ENCODE assay signal across 8 mouse cellular contexts in the genomic region with DNA sequence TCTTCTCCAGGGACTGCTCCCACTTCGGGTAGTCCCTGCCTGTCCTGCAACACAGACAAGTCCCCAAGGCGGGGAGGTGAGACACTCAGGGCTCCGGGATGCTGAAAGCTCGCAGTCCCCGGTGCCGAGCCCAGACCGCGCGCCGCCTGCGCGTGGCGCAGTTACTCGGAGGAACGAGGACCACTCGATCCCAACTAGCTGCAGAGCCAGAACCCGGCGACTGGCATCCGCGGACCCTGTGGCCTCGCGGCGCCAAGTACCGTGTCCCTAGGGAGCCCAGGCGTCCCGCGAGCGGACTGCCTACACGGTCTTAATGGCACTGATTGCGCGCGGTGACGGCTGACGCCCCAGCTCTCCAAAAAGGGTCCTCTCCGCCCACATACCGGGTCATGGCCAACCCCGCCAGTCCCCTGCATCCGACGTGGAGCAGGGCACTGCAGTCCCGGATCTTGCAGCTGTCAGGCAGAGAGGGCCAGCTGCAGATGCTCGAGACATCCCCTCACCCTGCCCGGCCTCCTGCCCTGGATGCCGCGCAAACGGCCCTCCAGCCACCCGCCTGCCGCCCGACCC. TPM values are rescaled to one million over a fixed set of nuclear protein-coding genes. Genes with fewer than 3 reads are reported as not detected.
A peak's percentile ranks its signal among the peaks of the same experiment; 100 is the strongest.
DNase-seq lines count a peak whose midpoint lies in the region; ATAC-seq and TF ChIP-seq lines count a peak whose summit lies in the region.

No protein-coding gene starts in this region.

- H3K27me3 ChIP-seq in embryonic facial prominence, embryonic 15.5 days = no peaks in the 10 kb centered on the region
- H3K27me3 ChIP-seq in heart, embryonic 11.5 days (ENCODE audit: control insufficient read depth, insufficient read depth, low read length) = no peaks in the 10 kb centered on the region
- H3K27me3 ChIP-seq in liver, embryonic 14.5 days (ENCODE audit: control insufficient read depth, insufficient read depth, low read length) = peaks cover 42% of the 10 kb centered on the region
- no peaks in the 10 kb centered on the region; the same call in 1 of the 2 replicates for H3K27me3 ChIP-seq in neural tube, embryonic 12.5 days (replicated peaks)

- peak overlapping the region; percentile 80 for H3K4me3 ChIP-seq in embryonic facial prominence, embryonic 15.5 days (replicated peaks)
- peak overlapping the region; percentile 70 for H3K4me3 ChIP-seq in heart, embryonic 11.5 days (ENCODE audit: low read depth, low read length)
- peak overlapping the region; percentile 31 to 37; a peak in 3 of 4 replicates for H3K4me3 ChIP-seq in liver, embryonic 14.5 days (ENCODE audit: insufficient read depth in 1 of 2, low read depth in 2 of 2, low read length in 2 of 2)
- H3K4me3 ChIP-seq in neural tube, embryonic 12.5 days = peak overlapping the region; percentile 65

- H3K9me3 ChIP-seq in embryonic facial prominence, embryonic 15.5 days (replicated peaks) = no peaks in the 10 kb centered on the region
- peaks cover 4% of the 10 kb centered on the region; the same call in 1 of the 2 replicates for H3K9me3 ChIP-seq in heart, embryonic 11.5 days (replicated peaks; ENCODE audit: control insufficient read depth, low read length)
- no peaks in the 10 kb centered on the region for H3K9me3 ChIP-seq in liver, embryonic 14.5 days (ENCODE audit: control insufficient read depth, low read length)
- H3K9me3 ChIP-seq in neural tube, embryonic 12.5 days = no peaks in the 10 kb centered on the region

- peaks cover 2% of the 10 kb centered on the region; the same call in 1 of the 2 replicates for H3K36me3 ChIP-seq in embryonic facial prominence, embryonic 15.5 days
- H3K36me3 ChIP-seq in heart, embryonic 11.5 days (ENCODE audit: control insufficient read depth, insufficient read depth, low read length) = peaks cover 4% of the 10 kb centered on the region; the same call in 1 of the 2 replicates
- no peaks in the 10 kb centered on the region for H3K36me3 ChIP-seq in liver, embryonic 14.5 days (replicated peaks; ENCODE audit: control insufficient read depth, insufficient read depth, low read depth)
- H3K36me3 ChIP-seq in neural tube, embryonic 12.5 days = no peaks in the 10 kb centered on the region

- ATAC-seq in embryonic facial prominence, embryonic 15.5 days (ENCODE audit: insufficient number of reproducible peaks, low FRiP score, low TSS enrichment, low read depth) = peak; percentile 85
- peak; percentile 65 for ATAC-seq in heart, embryonic 11.5 days (replicated peaks; ENCODE audit: insufficient number of reproducible peaks, low FRiP score, low TSS enrichment)
- ATAC-seq in liver, embryonic 14.5 days (ENCODE audit: insufficient read depth) = no peak
- ATAC-seq in neural tube, embryonic 12.5 days (ENCODE audit: low FRiP score, low read depth) = peak; percentile 84
- ATAC-seq in inflammation-experienced regulatory T-cells, adult 6 months = no peak

- H3K4me2 ChIP-seq in embryonic facial prominence, embryonic 15.5 days (replicated peaks) = peak overlapping the region; percentile 88
- H3K4me2 ChIP-seq in heart, embryonic 11.5 days = peak overlapping the region; percentile 80
- peak overlapping the region; percentile 34 for H3K4me2 ChIP-seq in liver, embryonic 14.5 days (ENCODE audit: low read depth)
- H3K4me2 ChIP-seq in neural tube, embryonic 12.5 days (replicated peaks) = peak overlapping the region; percentile 98

- H3K4me1 ChIP-seq in embryonic facial prominence, embryonic 15.5 days = peaks cover 15% of the 10 kb centered on the region; the same call in 1 of the 2 replicates
- no peaks in the 10 kb centered on the region for H3K4me1 ChIP-seq in heart, embryonic 11.5 days (ENCODE audit: control insufficient read depth, insufficient read depth, low read length)
- no peaks in the 10 kb centered on the region for H3K4me1 ChIP-seq in liver, embryonic 14.5 days (replicated peaks; ENCODE audit: control insufficient read depth in 2 of 2, insufficient read depth in 2 of 2, low read length in 1 of 2)
- H3K4me1 ChIP-seq in neural tube, embryonic 12.5 days = peaks cover 13% of the 10 kb centered on the region

- peak; percentile 18 for DNase-seq in thymus, postnatal 4 days
- no peak for DNase-seq in thymus, postnatal 0 days (ENCODE audit: low spot score)
- peak; percentile 29 to 63 for DNase-seq in kidney, postnatal 25 days
- no peak for DNase-seq in liver, embryonic 14.5 days (ENCODE audit: low read depth in 3 of 3, low spot score in 3 of 3)

- H3K27ac ChIP-seq in embryonic facial prominence, embryonic 15.5 days (replicated peaks) = peak overlapping the region; percentile 95
- peak overlapping the region; percentile 88 for H3K27ac ChIP-seq in heart, embryonic 11.5 days (ENCODE audit: low read depth, low read length)
- no peak overlapping the region for H3K27ac ChIP-seq in liver, embryonic 14.5 days
- H3K27ac ChIP-seq in neural tube, embryonic 12.5 days = 0 out of 2 replicates have a peak overlapping the region, but pooled peaks have one; percentile 10

- peak overlapping the region; percentile 78 for H3K9ac ChIP-seq in embryonic facial prominence, embryonic 15.5 days
- peak overlapping the region; percentile 80 for H3K9ac ChIP-seq in heart, embryonic 11.5 days (ENCODE audit: low read depth, low read length)
- no peak overlapping the region for H3K9ac ChIP-seq in liver, embryonic 14.5 days (replicated peaks)
- H3K9ac ChIP-seq in neural tube, embryonic 12.5 days = peak overlapping the region; percentile 70

- no peak for TF ChIP-seq CTCF in liver, embryonic 14.5 days (IDR thresholded peaks at IDR 0.05; ENCODE audit: low read depth)

- no peak for TF ChIP-seq EP300 in liver, embryonic 14.5 days (IDR thresholded peaks at IDR 0.05; ENCODE audit: low read depth)

- WGBS in embryonic facial prominence, embryonic 15.5 days = under 1% methylated on average over 48 of the region's 48 CpGs
- under 1% methylated on average over 48 of the region's 48 CpGs for WGBS in heart, embryonic 11.5 days (ENCODE audit: insufficient replicate concordance)
- WGBS in liver, embryonic 14.5 days (ENCODE audit: insufficient replicate concordance) = 2% methylated on average over 48 of the region's 48 CpGs
- under 1% methylated on average over 48 of the region's 48 CpGs for WGBS in neural tube, embryonic 12.5 days

RNA-seq across cellular contexts. Expression of gene Gm9913, which starts 0.9 kb away (rescaled TPM):
- 0.07 and 0.08 TPM in 2 replicates for polyA plus RNA-seq in thymus, postnatal 0 days (2015; fragmentation: Nextera tagmentation; extraction: Ambion mirVana)
- 0.24 and 0.46 TPM in 2 replicates for polyA plus RNA-seq in embryonic facial prominence, embryonic 15.5 days (2015; fragmentation: Nextera tagmentation; extraction: Ambion mirVana)
- polyA plus RNA-seq in heart, embryonic 11.5 days (2014; fragmentation: Nextera tagmentation; extraction: Ambion mirVana) = 0.42 and 0.45 TPM in 2 replicates
- polyA plus RNA-seq in liver, embryonic 14.5 days (2012; rRNA removed) = not detected in 2 replicates
- not detected in 2 replicates for polyA plus RNA-seq in liver, embryonic 14.5 days (2014; fragmentation: Nextera tagmentation; extraction: Ambion mirVana)
- 0.09 and 0.15 TPM in 2 replicates for polyA plus RNA-seq in neural tube, embryonic 12.5 days (2016; fragmentation: Nextera tagmentation; extraction: Ambion mirVana)
- polyA plus RNA-seq in inflammation-experienced regulatory T-cells, adult 6 months (2017; shearing (Covaris generic)) = not detected

RNA-seq across cellular contexts. Expression of gene Fbn1, which starts 2.0 kb away (rescaled TPM):
- polyA plus RNA-seq in thymus, postnatal 0 days (2015; fragmentation: Nextera tagmentation; extraction: Ambion mirVana) = 4.7 TPM in 2 replicates
- 24.5 and 27.2 TPM in 2 replicates for polyA plus RNA-seq in embryonic facial prominence, embryonic 15.5 days (2015; fragmentation: Nextera tagmentation; extraction: Ambion mirVana)
- polyA plus RNA-seq in heart, embryonic 11.5 days (2014; fragmentation: Nextera tagmentation; extraction: Ambion mirVana) = 28.5 and 31.9 TPM in 2 replicates
- 0.54 and 0.73 TPM in 2 replicates for polyA plus RNA-seq in liver, embryonic 14.5 days (2012; rRNA removed)
- polyA plus RNA-seq in liver, embryonic 14.5 days (2014; fragmentation: Nextera tagmentation; extraction: Ambion mirVana) = 1.2 and 1.3 TPM in 2 replicates
- 6.8 TPM in 2 replicates for polyA plus RNA-seq in neural tube, embryonic 12.5 days (2016; fragmentation: Nextera tagmentation; extraction: Ambion mirVana)
- polyA plus RNA-seq in inflammation-experienced regulatory T-cells, adult 6 months (2017; shearing (Covaris generic)) = not detected

Comparison
In these comparisons a context has a peak if more than half of its experiments do, and no peak if none do; other contexts are left out.
1. DNase-seq: peak in thymus, postnatal 4 days (single experiment) and kidney, postnatal 25 days (2 of 2); none in thymus, postnatal 0 days (single experiment) and liver, embryonic 14.5 days (0 of 3).
2. ATAC-seq: peak in embryonic facial prominence, embryonic 15.5 days (single experiment), heart, embryonic 11.5 days (single experiment) and neural tube, embryonic 12.5 days (single experiment); none in liver, embryonic 14.5 days (single experiment) and inflammation-experienced regulatory T-cells, adult 6 months (single experiment).
3. H3K4me2 ChIP-seq: peak in every context shown above with its lines; median percentile 98 in neural tube, embryonic 12.5 days; 88 in embryonic facial prominence, embryonic 15.5 days; 80 in heart, embryonic 11.5 days; 34 in liver, embryonic 14.5 days.
4. Peak in every context shown above with its lines, with median percentiles within 50 percentile points of each other: H3K4me3 ChIP-seq.